Mouse (Mus musculus): ENCODE measurements around the gene Jrkl.

Jrkl gene

DNA sequence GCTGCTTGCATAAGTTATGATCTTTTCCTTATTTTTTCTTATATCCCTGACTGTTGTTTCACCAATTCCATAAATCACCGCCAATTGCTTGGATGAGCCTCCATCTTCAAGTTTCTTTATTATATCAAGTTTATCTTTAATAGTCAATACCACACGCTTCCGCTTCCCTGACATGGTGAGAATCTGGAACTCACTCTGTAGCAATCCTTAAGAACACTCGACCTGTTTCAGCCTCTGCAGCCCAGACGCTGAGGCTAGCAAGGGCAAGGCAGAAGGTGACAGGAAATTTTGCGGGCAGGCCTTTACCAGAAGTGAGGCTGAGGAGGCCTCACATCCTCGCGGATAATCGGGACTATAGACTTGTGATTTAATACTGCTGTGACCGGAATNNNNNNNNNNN lies at the start of gene Jrkl:
Gene Jrkl (minus strand): TSS at position 349 of the 400 bp plus-strand sequence.
- peak; percentile 26 for DNase-seq (ENCODE audit: low spot score)

DNA sequence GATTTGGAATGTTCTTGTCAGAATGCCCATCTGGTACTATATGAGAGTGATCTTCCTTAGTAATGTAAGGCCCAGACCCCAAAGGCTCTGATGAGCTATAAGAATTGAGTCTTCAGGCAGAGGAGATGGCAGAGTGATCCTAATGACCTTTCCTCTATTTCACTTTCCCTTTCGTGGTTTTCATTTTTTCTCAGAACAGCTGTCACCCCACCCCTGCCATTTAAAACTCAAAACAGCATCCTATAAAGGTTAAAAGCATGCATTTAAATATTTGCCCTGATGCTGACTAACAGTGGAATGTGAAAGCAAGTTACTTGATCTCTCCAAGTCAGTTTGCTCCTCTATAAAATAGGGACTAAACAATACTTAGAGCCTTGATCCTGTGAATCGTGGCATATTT lies 41.9 kb upstream of the Jrkl start:
- DNase-seq (ENCODE audit: low spot score) = no peak

DNA sequence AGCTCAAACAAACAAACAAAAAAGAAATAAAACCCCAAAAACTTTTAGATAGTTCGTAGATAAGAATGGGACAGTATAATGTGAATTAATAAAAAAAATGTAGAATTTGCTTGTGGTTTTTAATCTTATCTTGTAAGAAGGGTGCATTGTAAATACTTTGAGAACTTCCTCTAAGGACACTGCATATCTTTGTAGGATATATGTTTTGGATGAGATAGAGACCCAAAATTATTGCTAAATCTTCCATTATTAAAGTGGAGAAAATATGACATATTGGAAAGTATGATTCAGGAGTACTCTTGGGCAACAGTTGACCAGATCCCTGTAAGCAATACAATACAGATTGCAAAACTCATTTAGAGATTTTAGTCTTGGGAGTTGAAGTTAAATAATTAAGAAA lies 27.6 kb upstream of the Jrkl start:
- no peak for DNase-seq (ENCODE audit: low spot score)

DNA sequence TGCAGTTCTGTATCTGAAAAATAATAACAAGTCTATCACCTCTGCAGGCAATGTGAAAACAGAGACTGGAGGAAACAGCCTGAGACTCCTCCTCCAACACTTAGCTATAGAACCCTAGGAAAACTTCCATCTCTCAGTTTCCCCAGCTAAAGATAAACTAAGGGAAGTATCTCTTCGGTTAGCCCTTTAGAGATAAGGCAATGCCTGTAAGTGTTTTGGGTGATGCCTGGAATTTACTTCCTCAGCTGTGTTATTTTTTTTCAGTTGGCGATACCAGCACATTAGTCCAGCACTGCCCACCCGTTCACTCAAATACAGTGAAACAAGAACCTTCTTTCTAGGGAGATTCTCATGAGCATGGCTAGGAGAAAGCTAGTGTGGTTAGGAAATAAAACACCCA lies 15.4 kb upstream of the Jrkl start:
- DNase-seq (ENCODE audit: low spot score) = no peak

DNA sequence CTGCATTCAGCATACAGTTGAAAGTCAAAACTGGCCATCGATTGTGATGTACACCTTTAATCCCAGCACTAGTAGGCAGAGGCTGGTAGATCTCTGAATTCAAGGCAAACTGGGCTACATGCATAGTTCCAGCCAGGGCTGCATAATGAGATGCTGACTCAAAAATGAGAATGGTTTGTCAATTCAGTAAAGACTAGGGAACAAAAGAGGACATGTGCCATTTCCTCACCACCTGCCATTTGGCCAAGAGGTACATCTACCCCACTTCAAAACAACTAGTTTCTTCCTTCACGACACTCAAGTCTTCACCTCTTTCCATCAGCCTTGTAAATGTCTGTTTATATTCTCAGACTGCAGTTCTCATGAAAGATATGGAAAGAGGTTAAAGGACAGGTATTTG lies 12.5 kb upstream of the Jrkl start:
- no peak for DNase-seq (ENCODE audit: low spot score)

DNA sequence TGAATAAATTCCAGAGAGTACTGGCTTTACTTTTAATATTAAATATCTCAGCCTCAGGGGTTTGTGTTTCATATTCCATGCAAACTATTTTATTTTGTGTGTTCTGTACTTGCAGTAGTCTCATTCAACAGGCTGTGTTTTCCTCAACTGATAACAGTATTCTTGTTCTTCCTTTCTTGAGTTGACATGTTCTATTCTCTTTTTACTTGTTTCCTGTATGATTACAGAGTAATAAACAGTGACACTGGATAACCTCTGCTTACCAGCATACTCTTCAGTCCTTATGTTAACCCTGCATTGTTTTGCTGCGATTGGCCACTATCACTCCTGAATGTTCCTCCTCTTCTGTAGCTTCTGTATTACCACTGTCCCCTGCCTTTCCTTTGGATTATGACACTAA lies 11.1 kb upstream of the Jrkl start:
- no peak for DNase-seq (ENCODE audit: low spot score)

DNA sequence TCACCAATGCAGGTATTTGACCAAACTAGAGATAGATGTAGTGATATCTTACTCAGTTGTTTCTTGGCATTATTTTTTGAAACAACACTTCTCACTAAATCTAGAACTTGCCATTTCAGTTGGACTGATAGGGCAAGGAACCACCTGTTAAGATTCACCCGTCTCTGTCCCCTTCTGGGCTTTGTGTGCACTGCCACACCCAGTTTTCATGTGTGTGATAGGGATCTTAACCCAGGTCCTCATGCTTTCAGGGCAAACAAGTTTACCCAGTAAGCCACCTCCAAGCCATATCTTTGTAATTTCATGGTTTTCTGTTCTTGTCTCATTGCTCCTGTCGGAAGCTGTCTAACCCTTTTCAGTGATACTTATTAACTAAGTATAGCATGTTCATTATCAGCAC lies 5.6 kb upstream of the Jrkl start:
- DNase-seq (ENCODE audit: low spot score) = no peak

DNA sequence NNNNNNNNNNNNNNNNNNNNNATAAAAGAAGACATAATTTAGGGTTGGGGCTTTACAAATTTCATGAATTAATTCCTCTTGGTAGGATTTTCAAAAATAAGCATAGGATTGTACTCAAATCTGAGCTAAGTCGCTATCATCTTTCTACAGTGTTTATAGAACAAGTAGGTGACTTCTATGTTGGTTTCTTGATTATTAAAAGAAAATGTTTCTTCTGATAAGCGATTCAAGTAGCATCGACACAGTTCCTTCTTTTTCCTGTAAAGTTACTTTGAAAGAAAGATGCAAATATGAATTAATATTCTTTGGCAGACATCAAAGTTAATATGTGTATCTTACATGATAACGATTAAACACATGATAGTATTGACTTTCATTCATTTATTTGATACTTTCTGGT lies 2.5 kb upstream of the Jrkl start:
- no peak for DNase-seq (ENCODE audit: low spot score)

DNA sequence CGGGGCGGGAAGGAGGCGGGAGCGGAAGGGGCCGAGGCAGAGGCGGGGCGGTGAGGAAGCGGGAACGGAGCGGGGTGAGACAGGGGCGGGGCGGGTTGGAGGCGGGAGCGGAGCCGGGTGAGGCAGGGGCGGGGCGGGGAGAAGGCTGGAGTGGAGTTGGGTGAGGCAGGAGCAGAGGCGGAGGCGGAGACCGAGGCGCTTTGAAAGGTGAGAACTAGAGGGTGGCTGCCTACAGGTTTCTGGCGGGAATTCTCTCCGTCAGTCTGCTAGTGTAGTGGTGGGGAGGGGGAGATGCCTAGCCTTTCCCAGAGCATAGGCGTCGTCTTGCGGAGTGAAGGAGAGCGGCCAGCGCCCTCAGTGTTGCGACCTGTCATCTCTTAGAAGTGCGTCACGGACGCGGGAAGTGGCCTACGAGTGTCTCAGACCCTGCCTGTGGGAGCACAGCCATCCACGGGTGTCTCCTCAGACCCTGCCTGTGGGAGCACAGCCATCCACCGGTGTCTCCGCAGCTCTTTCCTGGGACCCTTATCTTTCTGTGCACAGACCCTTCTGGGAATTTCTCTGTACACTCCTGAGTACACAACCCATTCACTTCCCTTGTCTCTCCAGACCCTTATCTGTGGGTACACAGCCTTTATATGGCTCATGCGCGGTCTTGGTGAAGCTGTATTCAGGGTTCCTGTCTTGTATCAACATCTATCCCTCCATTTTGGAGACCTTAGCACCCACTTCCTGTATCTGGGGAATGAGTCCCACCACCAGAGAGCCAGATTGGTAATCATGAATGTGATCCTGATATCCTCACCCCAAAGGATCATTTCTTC lies 1.4 kb upstream of the Jrkl start, which contains the start of gene Ccdc82:
Gene Ccdc82 (plus strand): TSS at position 141 of the 824 bp plus-strand sequence.
- peak; percentile 92 for DNase-seq (ENCODE audit: low spot score)

DNA sequence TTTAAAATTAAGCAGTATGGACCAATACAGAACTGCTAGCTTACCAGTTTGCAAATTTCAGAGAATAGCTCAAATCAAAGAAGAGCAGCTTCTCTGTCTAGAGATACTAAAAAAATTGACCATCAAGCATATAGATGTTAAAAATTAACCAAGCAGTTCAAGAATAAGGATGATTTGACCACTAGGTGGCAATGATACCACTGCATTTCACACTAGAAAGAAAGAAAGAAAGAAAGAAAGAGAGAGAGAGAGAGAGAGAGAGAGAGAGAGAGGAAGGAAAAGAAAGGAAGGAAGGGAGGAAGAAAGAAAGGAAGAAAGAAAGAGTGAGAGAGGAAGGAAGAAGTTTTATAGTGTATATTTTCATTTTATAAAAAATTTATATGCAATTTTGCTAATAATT lies 3.3 kb downstream of the Jrkl start:
- DNase-seq (ENCODE audit: low spot score) = no peak

DNA sequence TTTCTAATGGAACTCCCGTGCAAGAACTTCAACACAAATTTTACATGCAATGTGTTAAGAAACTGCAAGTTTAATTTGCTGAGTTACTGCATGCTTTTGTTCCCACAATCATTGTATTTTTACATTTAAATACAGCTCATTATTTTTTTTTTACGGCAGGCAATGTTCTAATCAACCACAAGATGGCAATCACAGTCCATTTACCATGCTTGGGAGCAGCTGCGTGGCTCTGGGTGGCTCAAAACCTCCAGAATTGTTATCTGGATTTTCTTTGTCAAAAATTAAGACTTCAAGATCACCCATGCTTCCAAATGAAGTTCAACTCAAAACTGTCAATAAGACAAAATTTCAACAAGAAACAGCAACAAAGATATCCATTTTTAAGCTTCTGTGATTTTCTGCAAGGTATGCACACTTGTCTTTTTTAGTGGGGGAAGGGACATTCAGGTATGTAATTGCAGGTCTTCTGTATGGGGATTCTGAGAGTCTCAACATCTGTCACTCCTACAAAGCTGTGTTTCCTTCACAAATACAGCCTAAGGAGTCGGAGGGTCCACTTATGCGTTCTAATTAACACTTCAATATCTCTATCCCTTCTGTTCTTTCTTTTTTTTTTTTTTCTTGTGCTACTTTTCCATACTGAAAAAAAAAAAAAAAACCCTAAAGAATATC lies 13.9 kb downstream of the Jrkl start:
- DNase-seq (ENCODE audit: low spot score) = no peak

DNA sequence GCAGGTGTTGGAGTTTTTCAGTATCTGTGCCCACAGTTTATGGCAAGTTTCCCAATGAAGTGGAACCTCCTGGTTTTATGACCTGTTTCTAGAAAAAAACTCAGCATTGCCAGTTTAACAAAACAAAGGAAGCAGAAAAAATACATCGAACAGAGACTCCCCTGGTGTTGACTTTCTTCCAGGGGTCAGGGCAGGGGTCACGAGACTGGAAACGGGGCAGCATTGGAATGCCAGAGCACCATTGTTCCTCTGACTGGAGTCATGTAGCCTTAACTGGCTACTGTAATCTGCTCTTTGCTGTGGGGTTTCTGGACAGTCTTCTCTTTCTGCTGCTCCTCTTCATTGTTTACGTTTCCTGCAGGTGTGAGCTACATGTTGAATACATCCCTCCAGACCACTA lies 15.1 kb downstream of the Jrkl start:
- no peak for DNase-seq (ENCODE audit: low spot score)

DNA sequence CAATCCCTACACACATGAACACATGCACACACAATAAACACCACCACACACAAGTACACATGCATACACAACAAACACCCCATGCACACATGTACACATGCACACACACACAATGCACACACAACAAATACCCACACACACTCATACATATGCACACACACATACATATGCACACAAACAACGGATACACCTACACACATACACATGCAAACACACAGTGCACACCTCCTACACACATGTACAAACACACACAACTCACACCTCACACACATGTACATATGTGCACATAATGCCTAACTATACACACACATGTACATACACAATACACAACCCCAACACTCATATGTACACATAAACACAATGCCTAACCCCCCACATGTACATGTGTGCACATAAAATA lies 19.8 kb downstream of the Jrkl start:
- no peak for DNase-seq (ENCODE audit: low spot score)

GRCm38 (mm10) chr9:13206369-13206768 lies 39.3 kb downstream of the Jrkl start:
- no peak for DNase-seq (ENCODE audit: low spot score)

GRCm38 (mm10) chr9:13203681-13204080 lies 41.9 kb downstream of the Jrkl start:
- DNase-seq (ENCODE audit: low spot score) = no peak

GRCm38 (mm10) chr9:13203109-13203508 lies 42.5 kb downstream of the Jrkl start:
- DNase-seq (ENCODE audit: low spot score) = no peak

DNA sequence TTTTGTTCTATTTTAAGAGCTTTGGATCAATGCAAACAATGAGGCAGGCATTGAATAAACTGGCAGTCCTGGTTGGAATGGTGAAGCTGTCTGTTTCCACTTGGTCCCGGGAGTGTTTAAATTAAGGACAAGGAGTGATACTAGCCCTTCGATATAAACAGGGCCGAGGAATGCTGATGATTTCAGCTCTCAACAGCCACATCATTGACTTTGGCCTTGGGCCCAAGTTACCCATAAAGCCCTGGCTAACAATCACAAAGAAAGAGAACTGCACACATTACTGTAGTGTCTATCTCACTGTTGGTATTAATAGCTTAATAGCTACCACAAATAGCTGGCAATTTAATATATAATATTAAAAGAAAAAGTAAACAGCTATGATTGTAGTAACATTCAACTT lies 45.5 kb downstream of the Jrkl start:
- DNase-seq (ENCODE audit: low spot score) = no peak

GRCm38 (mm10) chr9:13195762-13196161 lies 49.9 kb downstream of the Jrkl start:
- no peak for DNase-seq (ENCODE audit: low spot score)

GRCm38 (mm10) chr9:13195268-13195667 lies 50.4 kb downstream of the Jrkl start:
- DNase-seq (ENCODE audit: low spot score) = no peak

- DNase-seq (ENCODE audit: low spot score) = no peak
These were observed 51.0 kb downstream of the Jrkl start for GRCm38 (mm10) chr9:13194619-13195018.
